In the genomic region with DNA sequence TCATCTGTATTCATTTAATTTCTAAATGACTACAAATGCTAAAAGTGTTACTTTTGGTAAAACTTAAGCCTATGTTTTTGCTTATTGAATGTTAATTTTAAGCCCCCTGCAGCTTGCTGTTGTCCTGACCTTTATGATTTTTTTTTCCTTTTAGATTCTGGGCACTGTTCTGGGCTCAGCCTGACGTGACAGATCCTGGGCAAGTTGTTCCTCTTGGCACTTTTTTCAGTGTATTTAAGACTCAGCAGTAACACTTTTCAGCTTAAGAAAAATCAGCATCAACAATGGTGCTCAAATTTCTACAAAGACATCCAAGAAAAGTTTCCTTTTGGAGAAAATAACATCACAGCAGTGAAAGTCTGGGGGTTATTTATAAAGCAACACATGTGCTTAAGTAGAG, we compare ENCODE assay signal across 22 mouse cellular contexts.
"Had no signal": no experiment of that assay in that cellular context is flagged by ENCODE, and none has a peak within 500 bp of the region (broad histone marks: within the 10 kb centered on the region; RNA-seq: fewer than 3 reads in every experiment).

No protein-coding gene starts in this region.

- H3K27me3 ChIP-seq: limb, embryonic 12.5 days; limb, embryonic 15.5 days; megakaryocyte, embryonic 14.5 days; stomach, embryonic 15.5 days had no signal

- H3K9me3 ChIP-seq: limb, embryonic 12.5 days; limb, embryonic 15.5 days; megakaryocyte, embryonic 14.5 days; stomach, embryonic 15.5 days had no signal

- DNase-seq: kidney, adult 9 months; kidney, postnatal 14 days; kidney, postnatal 4 days; layer of hippocampus, adult 9-11 months; layer of hippocampus, postnatal 36 days; left cerebral cortex, postnatal 4 days; liver, postnatal 0 days; lung, embryonic 14.5 days; lung, postnatal 36 days; midbrain, embryonic 14.5 days; right cerebral cortex, postnatal 25 days; spleen, adult 18-20 months; thymus, adult 18-20 months; thymus, postnatal 36 days had no signal

- H3K27ac ChIP-seq: limb, embryonic 12.5 days; limb, embryonic 15.5 days; liver, embryonic 14.5 days; stomach, embryonic 15.5 days had no signal

- ATAC-seq: liver, postnatal 0 days; lung, postnatal 0 days had no signal

- H3K4me3 ChIP-seq: limb, embryonic 12.5 days; limb, embryonic 15.5 days; megakaryocyte, embryonic 14.5 days; stomach, embryonic 15.5 days had no signal

- H3K4me2 ChIP-seq: limb, embryonic 12.5 days; limb, embryonic 15.5 days; liver, embryonic 11.5 days; lung, embryonic 14.5 days; midbrain, embryonic 11.5 days; stomach, embryonic 15.5 days had no signal

- H3K36me3 ChIP-seq: limb, embryonic 12.5 days; limb, embryonic 15.5 days; stomach, embryonic 15.5 days had no signal

- H3K4me1 ChIP-seq: limb, embryonic 12.5 days; limb, embryonic 15.5 days; megakaryocyte, embryonic 14.5 days; stomach, embryonic 15.5 days had no signal

- H3K9ac ChIP-seq: limb, embryonic 12.5 days; limb, embryonic 15.5 days; liver, embryonic 14.5 days; liver, postnatal 0 days; lung, embryonic 14.5 days; stomach, embryonic 15.5 days had no signal
